35 mouse cellular contexts compared by ENCODE assay signal in genomic region chr15:97262251-97262650, GRCm38 (mm10).
"Had no signal": no experiment of that assay in that cellular context is flagged by ENCODE, and none has a peak within 500 bp of the region (broad histone marks: within the 10 kb centered on the region; RNA-seq: fewer than 3 reads in every experiment).

No protein-coding gene starts in this region.

- H3K4me2 ChIP-seq: heart, embryonic 11.5 days; heart, embryonic 12.5 days; heart, embryonic 13.5 days; heart, embryonic 15.5 days; hindbrain, embryonic 12.5 days; hindbrain, embryonic 13.5 days; hindbrain, embryonic 14.5 days; hindbrain, embryonic 15.5 days; intestine, embryonic 15.5 days; kidney, embryonic 15.5 days had no signal

- H3K36me3 ChIP-seq: heart, embryonic 10.5 days; heart, embryonic 12.5 days; heart, embryonic 13.5 days; heart, embryonic 15.5 days; hindbrain, embryonic 10.5 days; hindbrain, embryonic 12.5 days; hindbrain, embryonic 13.5 days; hindbrain, embryonic 15.5 days; intestine, embryonic 15.5 days; kidney, embryonic 15.5 days had no signal

- H3K9me3 ChIP-seq: heart, embryonic 10.5 days; heart, embryonic 12.5 days; heart, embryonic 13.5 days; heart, embryonic 15.5 days; hindbrain, embryonic 10.5 days; hindbrain, embryonic 12.5 days; hindbrain, embryonic 13.5 days; hindbrain, embryonic 15.5 days; intestine, embryonic 15.5 days; kidney, embryonic 15.5 days had no signal

- DNase-seq: heart, postnatal 10 days; heart, postnatal 14 days; heart, postnatal 36 days; heart, postnatal 4 days; kidney, adult 11 months; kidney, adult 2 months; kidney, adult 8-10 months; kidney, adult 9 months; kidney, postnatal 10 days; kidney, postnatal 14 days; kidney, postnatal 25 days; kidney, postnatal 36 days; kidney, postnatal 4 days; layer of hippocampus, adult 9-11 months; layer of hippocampus, postnatal 36 days had no signal

- H3K9ac ChIP-seq: heart, embryonic 12.5 days; heart, embryonic 13.5 days; heart, embryonic 15.5 days; hindbrain, embryonic 12.5 days; hindbrain, embryonic 13.5 days; hindbrain, embryonic 14.5 days; hindbrain, embryonic 15.5 days; intestine, embryonic 15.5 days; kidney, embryonic 15.5 days had no signal

- H3K4me3 ChIP-seq: heart, embryonic 10.5 days; heart, embryonic 12.5 days; heart, embryonic 13.5 days; heart, embryonic 15.5 days; hindbrain, embryonic 10.5 days; hindbrain, embryonic 12.5 days; hindbrain, embryonic 13.5 days; hindbrain, embryonic 15.5 days; intestine, embryonic 15.5 days; kidney, embryonic 15.5 days; layer of hippocampus, adult 2 months; left cerebral cortex, adult 2 months had no signal

- H3K4me1 ChIP-seq: heart, embryonic 12.5 days; heart, embryonic 15.5 days; hindbrain, embryonic 12.5 days; hindbrain, embryonic 13.5 days; hindbrain, embryonic 15.5 days had no signal

- H3K27me3 ChIP-seq: heart, embryonic 12.5 days; heart, embryonic 13.5 days; heart, embryonic 15.5 days; hindbrain, embryonic 12.5 days; hindbrain, embryonic 13.5 days; hindbrain, embryonic 15.5 days; intestine, embryonic 15.5 days; kidney, embryonic 15.5 days had no signal

- H3K27ac ChIP-seq: heart, embryonic 10.5 days; heart, embryonic 13.5 days; heart, embryonic 15.5 days; hindbrain, embryonic 10.5 days; hindbrain, embryonic 12.5 days; hindbrain, embryonic 13.5 days; hindbrain, embryonic 14.5 days; hindbrain, embryonic 15.5 days; hindbrain, postnatal 0 days; intestine, embryonic 15.5 days; kidney, embryonic 15.5 days; kidney, postnatal 0 days; layer of hippocampus, adult 2 months; left cerebral cortex, adult 2 months had no signal

- ATAC-seq: hindbrain, embryonic 16.5 days; hindbrain, postnatal 0 days; inflammation-experienced regulatory T-cells, adult 6 months; intestine, embryonic 15.5 days; intestine, embryonic 16.5 days; intestine, postnatal 0 days had no signal
